Mouse (Mus musculus): ENCODE results near the gene Dact1.
A peak's percentile ranks its signal among the peaks of the same experiment; 100 is the strongest.

Gene Dact1

DNA sequence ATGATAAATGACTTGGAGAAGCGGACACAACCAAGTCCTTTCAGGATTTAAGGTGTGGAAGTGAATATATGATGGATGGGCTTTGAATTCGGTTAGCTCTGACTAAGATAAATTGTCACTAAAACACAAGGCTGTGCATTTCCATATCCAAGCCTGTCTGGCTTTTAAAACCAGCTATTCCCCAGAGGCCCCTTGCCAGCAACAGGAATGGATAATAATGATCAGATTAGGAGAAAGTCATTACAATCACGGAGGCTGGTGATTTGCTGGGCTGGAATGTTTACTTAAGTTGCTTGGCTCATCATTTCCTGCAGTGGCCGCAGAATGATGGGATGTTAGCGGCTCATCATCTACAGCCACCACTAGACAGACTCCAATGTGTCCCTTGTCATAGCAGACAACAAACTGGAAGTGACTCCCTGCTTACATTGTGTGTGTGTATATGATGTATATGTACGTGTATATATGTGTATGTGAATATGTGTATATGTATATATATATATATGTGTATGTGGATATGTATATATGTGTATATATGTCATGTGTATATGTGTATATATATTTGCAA lies 28.3 kb downstream of the Dact1 start:
- DNase-seq = no peak

DNA sequence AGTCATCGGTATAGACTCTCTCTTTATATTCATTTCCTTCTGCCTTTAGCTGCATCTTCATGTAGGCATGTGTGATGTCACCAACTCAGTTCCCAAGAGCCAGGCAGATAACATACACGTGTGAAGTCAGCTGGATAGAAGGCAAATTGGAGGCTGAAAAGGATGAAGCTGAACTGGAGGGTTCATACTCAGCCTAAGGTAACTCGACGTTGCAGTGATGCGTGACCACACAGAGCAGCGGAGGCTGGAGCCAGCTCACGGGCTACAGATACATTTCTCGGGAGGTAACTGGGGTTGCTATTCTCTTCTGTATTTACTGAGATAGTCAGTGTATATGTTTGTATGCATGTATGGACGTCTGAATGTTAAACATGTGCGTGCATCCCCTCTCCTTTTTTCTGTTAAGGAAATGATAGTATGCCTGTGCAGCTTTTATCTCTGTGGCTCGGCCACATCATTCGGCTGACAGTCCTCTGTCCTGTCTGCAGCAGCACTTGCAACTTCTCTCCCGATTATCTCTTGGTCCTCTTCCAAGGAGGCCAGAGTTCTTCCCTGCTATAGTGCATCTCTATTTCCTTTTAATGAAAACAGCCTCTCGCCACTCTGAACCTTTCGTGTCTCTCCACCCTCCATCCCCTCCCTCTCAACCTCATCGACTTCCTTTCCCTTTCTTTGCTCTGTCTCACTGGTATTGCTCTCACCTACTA lies 29.6 kb downstream of the Dact1 start:
- no peak for DNase-seq

DNA sequence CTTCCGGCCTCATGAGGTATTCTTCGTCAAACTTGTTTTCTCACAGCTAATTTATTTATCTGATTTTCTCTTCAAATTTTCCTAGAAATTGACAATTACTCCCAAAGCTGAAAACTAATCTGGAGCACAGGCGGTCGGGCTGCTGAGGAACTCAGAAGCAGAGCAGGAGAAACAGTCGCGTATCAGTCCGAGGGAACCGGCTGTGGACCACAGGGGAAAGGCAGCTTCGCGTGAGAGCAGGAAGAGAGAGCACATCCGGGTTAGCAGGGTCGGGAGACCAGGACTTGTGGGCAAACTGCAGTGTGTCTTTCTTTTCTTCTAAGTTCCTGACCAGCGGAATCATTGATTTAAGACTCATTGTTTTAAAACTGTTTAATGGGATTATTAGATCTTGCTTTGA lies 32.7 kb downstream of the Dact1 start:
- peak; percentile 36 for DNase-seq

DNA sequence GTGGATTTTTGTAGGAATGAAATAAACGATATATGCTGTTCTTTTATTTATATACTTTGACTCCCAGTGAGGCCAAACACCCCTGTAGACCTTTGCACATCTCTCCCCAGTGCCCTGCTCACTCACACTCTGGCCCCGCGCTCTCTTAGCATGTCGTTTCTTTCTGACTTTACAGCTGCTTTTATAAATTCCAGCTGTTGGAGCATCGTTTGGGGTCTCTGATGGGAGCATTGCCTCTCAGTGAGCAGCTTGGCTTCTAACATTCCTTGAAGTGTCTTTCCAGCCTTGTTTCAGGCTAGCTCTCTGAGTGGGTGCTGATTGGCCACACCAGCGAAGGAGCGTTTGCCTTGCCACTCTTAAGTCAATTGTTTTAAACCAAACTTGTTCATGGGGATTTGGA lies 35.8 kb downstream of the Dact1 start:
- no peak for DNase-seq

DNA sequence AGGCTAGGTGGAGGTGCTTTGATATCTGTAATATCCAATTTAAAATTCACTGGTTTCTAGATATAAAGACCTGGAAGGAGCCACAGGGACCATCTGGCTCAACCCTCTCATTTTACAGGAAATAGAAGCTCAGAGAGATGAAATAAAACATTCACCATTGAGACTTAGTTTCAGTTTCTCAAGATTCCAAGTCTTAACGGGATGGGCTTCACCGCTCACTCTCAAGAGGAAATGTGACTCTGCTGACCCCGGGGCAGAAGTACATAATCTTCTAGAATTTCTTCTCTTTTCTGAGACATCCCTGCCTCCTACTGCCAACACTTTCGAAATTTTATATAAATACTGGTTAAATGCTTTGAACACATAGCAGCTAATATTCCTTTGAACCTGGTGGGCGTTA lies 36.4 kb downstream of the Dact1 start:
- DNase-seq = no peak

DNA sequence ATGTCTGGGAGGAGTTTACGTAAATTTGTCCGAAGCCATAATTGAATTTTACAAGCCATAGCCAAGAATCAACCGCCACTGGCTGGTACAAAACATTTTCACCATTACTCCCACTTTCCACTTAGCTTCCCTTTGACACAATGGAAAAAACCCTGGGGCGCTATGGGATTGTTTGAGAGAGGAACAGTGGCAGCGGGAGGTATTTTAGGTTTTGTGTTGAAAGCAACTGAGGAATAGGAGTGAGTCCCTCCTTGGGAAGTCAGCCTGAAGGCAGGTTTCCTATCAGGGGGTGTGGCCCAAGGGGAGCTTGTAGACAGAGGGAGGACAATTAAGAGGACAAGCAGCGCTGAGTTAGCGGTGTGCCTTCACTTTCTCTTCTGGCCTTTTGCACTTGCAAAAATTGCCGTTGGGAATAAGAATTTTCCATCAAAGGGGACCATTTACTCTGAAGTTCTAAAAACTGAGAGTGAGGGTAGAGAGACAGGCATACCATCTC lies 38.8 kb downstream of the Dact1 start:
- no peak for DNase-seq

DNA sequence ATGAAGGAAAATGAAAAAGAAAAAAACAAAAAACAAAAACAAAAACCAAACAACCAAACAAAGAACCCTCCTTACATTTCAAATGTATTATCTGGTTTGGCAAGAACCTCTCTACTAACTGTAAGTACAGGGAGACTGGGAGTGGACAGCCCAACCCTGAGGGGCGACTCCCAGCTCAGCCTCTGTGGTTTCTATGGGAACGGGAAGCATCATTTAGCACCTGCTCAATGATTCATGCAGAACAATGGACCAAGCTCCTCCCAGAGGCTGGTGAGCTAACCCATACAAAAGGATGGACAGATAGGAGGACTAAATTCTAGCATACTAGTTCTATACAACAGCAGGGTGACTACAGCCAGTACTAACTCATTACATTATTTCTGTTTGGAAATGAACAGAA lies 40.4 kb downstream of the Dact1 start:
- DNase-seq = no peak

DNA sequence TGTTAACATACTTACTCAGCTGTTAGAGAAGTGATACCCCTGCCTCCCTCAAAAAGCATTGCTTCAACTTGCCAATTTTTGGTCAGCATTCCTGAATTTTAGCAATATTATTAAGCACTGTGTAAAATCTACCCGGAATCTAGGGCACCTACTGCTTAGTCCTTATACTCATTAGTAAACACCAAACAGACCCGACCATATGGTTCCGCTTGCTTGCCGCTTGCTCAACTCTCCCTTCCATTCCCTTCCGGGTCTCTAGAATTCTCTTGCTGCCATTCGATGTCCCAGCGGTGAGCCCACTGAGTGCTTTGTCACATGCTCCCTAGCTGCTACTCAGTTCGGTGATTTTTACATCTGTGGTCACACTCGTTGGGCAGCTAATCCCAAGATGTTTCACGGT lies 45.0 kb downstream of the Dact1 start:
- DNase-seq = no peak

DNA sequence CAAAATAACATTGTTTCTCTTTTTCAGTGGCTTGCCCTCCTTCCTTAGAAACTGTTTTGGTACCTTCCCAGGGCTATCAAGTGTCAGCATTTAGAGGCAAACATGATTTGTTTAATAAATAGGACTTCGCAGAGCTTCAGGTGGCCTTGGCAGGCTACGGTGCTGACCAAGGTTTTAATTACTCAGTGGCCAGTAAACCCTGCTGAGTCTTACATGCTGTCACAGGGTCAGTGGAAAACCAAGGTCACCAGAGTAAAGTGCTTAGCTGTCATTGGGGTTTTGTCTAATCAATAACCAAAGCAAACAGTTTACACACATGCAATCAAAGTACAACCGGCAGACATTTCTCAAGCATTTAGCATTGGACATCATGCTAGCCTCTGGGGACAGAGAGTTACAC lies 45.4 kb downstream of the Dact1 start:
- peak; percentile 72 for DNase-seq

DNA sequence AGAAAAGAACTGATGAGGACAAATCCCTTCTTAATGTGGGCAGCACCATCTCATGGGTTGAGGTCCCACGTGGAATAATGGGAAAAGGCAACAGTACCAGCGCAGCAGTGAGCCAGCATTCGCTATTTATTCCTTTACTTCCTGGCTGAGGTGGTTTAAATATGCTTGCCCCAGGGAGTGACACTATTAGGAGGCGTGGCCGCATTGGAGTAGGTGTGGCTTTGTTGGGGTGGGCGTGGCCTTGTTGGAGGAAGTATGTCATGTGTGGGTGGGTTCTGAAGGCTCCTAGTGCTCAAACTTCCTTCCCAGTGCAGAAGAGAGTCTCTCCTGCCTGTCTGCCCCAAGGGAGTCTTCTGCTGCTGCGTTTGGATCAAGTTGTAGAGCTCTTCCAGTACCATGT lies 51.9 kb downstream of the Dact1 start:
- DNase-seq = no peak

DNA sequence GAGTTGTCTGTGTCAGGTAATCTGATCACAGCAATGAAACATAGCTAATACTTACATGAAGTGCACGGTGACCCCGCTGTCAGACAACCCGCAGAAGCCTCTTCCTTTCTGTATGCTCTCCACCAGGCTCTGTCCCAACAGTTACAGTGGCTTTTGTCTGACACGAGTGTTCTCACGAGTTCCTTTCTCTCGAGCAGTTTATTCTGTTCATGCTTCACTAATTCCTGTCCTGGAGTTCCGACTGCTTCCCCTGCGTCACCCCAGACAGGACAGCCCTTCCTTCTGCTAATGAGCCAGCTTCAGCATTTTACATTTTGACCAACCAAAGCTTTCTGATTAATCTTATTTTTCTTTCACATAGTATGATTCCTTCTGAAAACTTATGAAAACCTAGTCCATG lies 52.7 kb downstream of the Dact1 start:
- DNase-seq = no peak

DNA sequence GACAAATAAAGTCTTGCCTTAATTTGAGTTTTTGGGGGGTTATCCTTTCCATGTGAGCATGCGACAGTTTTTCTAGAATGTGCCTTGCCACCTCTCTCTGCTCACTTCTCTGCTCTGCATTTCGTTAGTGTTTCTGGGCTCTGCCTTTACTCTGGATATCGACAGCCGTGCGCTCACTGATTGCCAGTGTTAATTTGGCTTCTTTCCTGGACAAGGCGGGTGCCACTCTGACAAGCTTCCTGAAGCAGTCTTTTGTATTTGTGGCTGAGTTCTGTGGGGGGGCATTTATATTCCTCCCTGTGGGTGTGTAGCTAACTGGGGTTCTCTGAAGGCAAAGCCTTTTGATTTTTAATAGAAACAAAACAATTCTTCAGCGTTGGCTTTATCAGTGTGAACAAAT lies 54.4 kb downstream of the Dact1 start:
- no peak for DNase-seq

DNA sequence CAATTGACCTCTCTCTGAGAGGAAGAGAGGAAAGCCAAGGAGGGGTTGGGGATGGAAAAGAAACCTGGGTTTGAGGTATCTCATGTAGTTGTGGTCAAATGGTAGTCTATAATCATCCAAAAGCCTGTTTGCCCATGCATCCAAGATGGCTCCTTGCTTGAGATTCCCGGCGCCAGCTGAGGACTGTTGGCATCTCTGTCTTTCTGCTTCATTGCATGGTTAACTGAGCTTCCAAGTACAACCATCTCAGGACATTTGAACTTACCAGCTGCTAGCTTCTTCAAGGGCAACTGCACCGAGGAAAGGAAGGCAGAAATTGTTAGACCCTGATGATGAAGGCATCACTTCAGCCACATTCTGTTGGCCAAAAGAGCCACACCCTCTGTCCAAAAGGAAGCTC lies 54.8 kb downstream of the Dact1 start:
- DNase-seq = no peak

DNA sequence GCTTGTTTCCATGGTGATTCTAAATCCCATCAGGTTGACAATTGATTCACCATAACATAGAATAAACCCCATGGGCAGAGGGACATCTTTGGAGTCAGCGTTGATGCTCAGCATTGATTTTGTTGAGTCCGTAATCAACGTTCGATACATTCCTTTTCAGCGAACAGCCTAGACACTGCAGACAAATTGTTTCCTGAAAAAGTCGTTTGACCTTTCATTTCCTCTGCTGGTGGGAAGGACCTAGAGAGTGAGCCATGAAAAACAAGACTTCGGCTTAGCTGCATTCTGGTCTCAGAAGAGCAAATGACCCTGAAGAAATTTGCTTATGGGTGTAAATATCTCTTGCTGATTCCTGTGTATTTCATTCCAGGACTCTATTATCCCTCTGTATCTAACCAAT lies 55.5 kb downstream of the Dact1 start:
- no peak for DNase-seq

DNA sequence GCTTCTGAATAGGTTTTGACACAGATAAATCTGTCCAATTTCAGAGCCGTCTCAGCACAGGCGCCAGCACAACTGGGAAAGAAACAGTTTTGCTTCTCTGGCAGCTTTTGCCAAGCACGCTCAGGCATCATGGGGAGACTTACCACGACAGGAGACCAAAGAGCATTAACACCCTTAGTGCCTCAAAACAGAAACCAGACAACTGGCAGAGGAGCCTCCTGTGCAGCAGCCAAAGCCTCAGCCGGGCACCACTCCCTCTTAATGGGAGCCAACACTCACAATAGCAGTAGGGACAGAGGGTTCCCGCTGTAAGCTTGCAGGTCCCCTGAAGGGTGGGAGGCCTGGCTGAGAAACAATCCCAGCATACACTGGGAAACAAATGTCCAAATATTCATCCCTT lies 56.5 kb downstream of the Dact1 start:
- DNase-seq = no peak

DNA sequence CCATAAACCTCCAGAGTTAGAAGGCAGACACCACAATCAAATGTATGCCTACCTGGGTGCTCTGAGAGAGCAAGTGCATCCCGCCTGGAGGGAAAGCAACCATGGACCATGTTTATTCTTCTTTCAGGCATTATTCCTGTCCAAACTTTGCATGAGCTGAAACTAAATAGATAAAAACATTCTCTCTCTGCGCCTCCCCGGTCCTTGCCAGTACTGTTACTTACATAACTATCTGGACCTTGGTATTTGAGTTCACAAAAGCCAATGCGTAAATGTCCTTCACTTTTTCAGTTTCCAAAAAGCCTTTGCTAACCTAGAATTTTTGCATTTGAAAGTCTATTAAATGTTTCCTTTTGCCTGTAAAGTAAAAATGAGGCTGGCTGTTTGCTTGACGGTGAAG lies 58.9 kb downstream of the Dact1 start:
- no peak for DNase-seq

Measured in kidney, adult 11 months (tissue).